Mouse (Mus musculus): ENCODE measurements around the gene Olfr645. TPM values are rescaled to one million over a fixed set of nuclear protein-coding genes. Genes with fewer than 3 reads are reported as not detected.

The Olfr645 gene
- not detected in 2 replicates for polyA plus RNA-seq (2012; rRNA removed)

- WGBS = 79% methylated on average over 1 of the region's 1 CpGs
- no peak for DNase-seq
- Histone ChIP-seq H3K27me3 (ENCODE audit: control insufficient read depth, insufficient read depth, low read length) (no peaks in the 10 kb centered on the region), H3K27ac (ENCODE audit: insufficient read depth, low read length) (no peak within 1 kb of the TSS), H3K4me3 (replicated peaks; ENCODE audit: insufficient read depth, low read depth, low read length) (no peak within 1 kb of the TSS), H3K4me1 (ENCODE audit: control insufficient read depth, insufficient read depth, low read length) (no peaks in the 10 kb centered on the region)
- TF ChIP-seq POLR2A (IDR thresholded peaks at IDR 0.05; ENCODE audit: borderline replicate concordance, insufficient read depth, low read length) = no peak
Observed at GRCm38 (mm10) chr7:104085365-104085764, at the start of gene Olfr645. Olfr645 (minus strand) TSS chr7:104085465.

- Histone ChIP-seq H3K27ac (ENCODE audit: insufficient read depth, low read length) (no peak within 1 kb of the TSS), H3K4me3 (replicated peaks; ENCODE audit: insufficient read depth, low read depth, low read length) (no peak within 1 kb of the TSS), H3K27me3 (ENCODE audit: control insufficient read depth, insufficient read depth, low read length) (no peaks in the 10 kb centered on the region), H3K4me1 (ENCODE audit: control insufficient read depth, insufficient read depth, low read length) (no peaks in the 10 kb centered on the region)
- TF ChIP-seq POLR2A (IDR thresholded peaks at IDR 0.05; ENCODE audit: borderline replicate concordance, insufficient read depth, low read length) (no peak), CTCF (IDR thresholded peaks at IDR 0.05; ENCODE audit: borderline replicate concordance, insufficient read depth, low read depth, low read length) (no peak)
- 89% methylated on average over 5 of the region's 5 CpGs for WGBS
- no peak for DNase-seq
Observed at GRCm38 (mm10) chr7:104129726-104130125, 44.5 kb upstream of the Olfr645 start, which contains the start of gene Ubqln5. Ubqln5 (minus strand) TSS chr7:104129826.

- Histone ChIP-seq H3K4me3 (replicated peaks; ENCODE audit: insufficient read depth, low read depth, low read length) (no peak within 1 kb of the TSS), H3K27ac (ENCODE audit: insufficient read depth, low read length) (no peak within 1 kb of the TSS), H3K4me1 (ENCODE audit: control insufficient read depth, insufficient read depth, low read length) (no peaks in the 10 kb centered on the region), H3K27me3 (ENCODE audit: control insufficient read depth, insufficient read depth, low read length) (no peaks in the 10 kb centered on the region)
- DNase-seq = no peak
- TF ChIP-seq CTCF (IDR thresholded peaks at IDR 0.05; ENCODE audit: borderline replicate concordance, insufficient read depth, low read depth, low read length) = no peak
Observed at GRCm38 (mm10) chr7:104104757-104104972, 19.4 kb upstream of the Olfr645 start, which contains the start of gene Olfr646. Olfr646 (plus strand) TSS chr7:104104873.

- DNase-seq = no peak
- no peak overlapping the region for H3K27ac ChIP-seq (ENCODE audit: insufficient read depth, low read length)
- H3K4me1 ChIP-seq (ENCODE audit: control insufficient read depth, insufficient read depth, low read length) = no peaks in the 10 kb centered on the region
- no peaks in the 10 kb centered on the region for H3K27me3 ChIP-seq (ENCODE audit: control insufficient read depth, insufficient read depth, low read length)
- 51% methylated on average over 4 of the region's 4 CpGs for WGBS
- H3K4me3 ChIP-seq (replicated peaks; ENCODE audit: insufficient read depth, low read depth, low read length) = no peak overlapping the region
- TF ChIP-seq POLR2A (IDR thresholded peaks at IDR 0.05; ENCODE audit: borderline replicate concordance, insufficient read depth, low read length) = no peak
- TF ChIP-seq CTCF (IDR thresholded peaks at IDR 0.05; ENCODE audit: borderline replicate concordance, insufficient read depth, low read depth, low read length) = no peak
Observed at GRCm38 (mm10) chr7:104103913-104104756, 18.9 kb upstream of the Olfr645 start.

GRCm38 (mm10) chr7:104071769-104072168, 13.5 kb downstream of the Olfr645 start, which contains the start of gene Olfr644:
Olfr644 (minus strand) TSS chr7:104071869.
- WGBS = 62% methylated on average over 2 of the region's 2 CpGs
- Histone ChIP-seq H3K27ac (ENCODE audit: insufficient read depth, low read length) (no peak within 1 kb of the TSS), H3K4me1 (ENCODE audit: control insufficient read depth, insufficient read depth, low read length) (no peaks in the 10 kb centered on the region), H3K27me3 (ENCODE audit: control insufficient read depth, insufficient read depth, low read length) (no peaks in the 10 kb centered on the region), H3K4me3 (replicated peaks; ENCODE audit: insufficient read depth, low read depth, low read length) (no peak within 1 kb of the TSS)
- no peak for DNase-seq
- TF ChIP-seq CTCF (IDR thresholded peaks at IDR 0.05; ENCODE audit: borderline replicate concordance, insufficient read depth, low read depth, low read length) (no peak), POLR2A (IDR thresholded peaks at IDR 0.05; ENCODE audit: borderline replicate concordance, insufficient read depth, low read length) (no peak)

- Histone ChIP-seq H3K27me3 (ENCODE audit: control insufficient read depth, insufficient read depth, low read length) (no peaks in the 10 kb centered on the region), H3K4me1 (ENCODE audit: control insufficient read depth, insufficient read depth, low read length) (no peaks in the 10 kb centered on the region), H3K4me3 (replicated peaks; ENCODE audit: insufficient read depth, low read depth, low read length) (no peak within 1 kb of the TSS), H3K27ac (ENCODE audit: insufficient read depth, low read length) (no peak within 1 kb of the TSS)
- no peak for DNase-seq
- 36% methylated on average over 2 of the region's 2 CpGs for WGBS
- TF ChIP-seq POLR2A (IDR thresholded peaks at IDR 0.05; ENCODE audit: borderline replicate concordance, insufficient read depth, low read length) = no peak
- TF ChIP-seq CTCF (IDR thresholded peaks at IDR 0.05; ENCODE audit: borderline replicate concordance, insufficient read depth, low read depth, low read length) = no peak
Observed at GRCm38 (mm10) chr7:104061345-104061744, 23.9 kb downstream of the Olfr645 start, which contains the start of gene 4930516K23Rik. 4930516K23Rik (minus strand) TSS chr7:104061445.

GRCm38 (mm10) chr7:104059215-104059614, 26.1 kb downstream of the Olfr645 start:
- 85% methylated on average over 1 of the region's 1 CpGs for WGBS

GRCm38 (mm10) chr7:104052566-104052965, 32.7 kb downstream of the Olfr645 start, which contains the start of gene Olfr642:
Olfr642 (minus strand) TSS chr7:104052666.
- Histone ChIP-seq H3K4me1 (ENCODE audit: control insufficient read depth, insufficient read depth, low read length) (no peaks in the 10 kb centered on the region), H3K4me3 (replicated peaks; ENCODE audit: insufficient read depth, low read depth, low read length) (no peak within 1 kb of the TSS), H3K27me3 (ENCODE audit: control insufficient read depth, insufficient read depth, low read length) (no peaks in the 10 kb centered on the region), H3K27ac (ENCODE audit: insufficient read depth, low read length) (no peak within 1 kb of the TSS)
- TF ChIP-seq CTCF (IDR thresholded peaks at IDR 0.05; ENCODE audit: borderline replicate concordance, insufficient read depth, low read depth, low read length) (no peak), POLR2A (IDR thresholded peaks at IDR 0.05; ENCODE audit: borderline replicate concordance, insufficient read depth, low read length) (no peak)
- 41% methylated on average over 1 of the region's 1 CpGs for WGBS
- no peak for DNase-seq

More at GRCm38 (mm10) chr7:104059215-104059614, 26.1 kb downstream of the Olfr645 start:
- Histone ChIP-seq H3K27ac (ENCODE audit: insufficient read depth, low read length) (no peak overlapping the region), H3K27me3 (ENCODE audit: control insufficient read depth, insufficient read depth, low read length) (no peaks in the 10 kb centered on the region), H3K4me1 (ENCODE audit: control insufficient read depth, insufficient read depth, low read length) (no peaks in the 10 kb centered on the region), H3K4me3 (replicated peaks; ENCODE audit: insufficient read depth, low read depth, low read length) (no peak overlapping the region)
- no peak for DNase-seq
- TF ChIP-seq POLR2A (IDR thresholded peaks at IDR 0.05; ENCODE audit: borderline replicate concordance, insufficient read depth, low read length) (no peak), CTCF (IDR thresholded peaks at IDR 0.05; ENCODE audit: borderline replicate concordance, insufficient read depth, low read depth, low read length) (no peak)

All from cerebellum, adult 2 months (tissue).